Comparison of ENCODE assay signal across 11 mouse cellular contexts in genomic region chr7:99224225-99224624, GRCm38 (mm10). TPM values are rescaled to one million over a fixed set of nuclear protein-coding genes. Genes with fewer than 3 reads are reported as not detected.
DNase-seq lines count a peak whose midpoint lies in the region; ATAC-seq and TF ChIP-seq lines count a peak whose summit lies in the region.
"Had no signal": no experiment of that assay in that cellular context is flagged by ENCODE, and none has a peak within 500 bp of the region (broad histone marks: within the 10 kb centered on the region; RNA-seq: fewer than 3 reads in every experiment).

No protein-coding gene starts in this region.

- TF ChIP-seq POLR2A in liver, adult 2 months (IDR thresholded peaks at IDR 0.05; ENCODE audit: extremely low read depth, insufficient read depth, low read length): no peak

- peak overlapping the region; percentile 53 for H3K9ac ChIP-seq in liver, adult 2 months (ENCODE audit: low read depth, low read length)
- H3K9ac ChIP-seq in liver, embryonic 13.5 days: no peak overlapping the region
- H3K9ac ChIP-seq: heart, embryonic 12.5 days had no signal

- H3K4me3 ChIP-seq in liver, adult 2 months (ENCODE audit: insufficient read depth, low read depth, low read length): no peak overlapping the region
- no peak overlapping the region for H3K4me3 ChIP-seq in embryonic facial prominence, embryonic 10.5 days
- no peak overlapping the region for H3K4me3 ChIP-seq in liver, embryonic 13.5 days (replicated peaks)
- H3K4me3 ChIP-seq: heart, embryonic 12.5 days had no signal

- peak; percentile 64 for TF ChIP-seq CTCF in liver, adult 2 months (IDR thresholded peaks at IDR 0.05; ENCODE audit: low read depth, low read length)

- peak; percentile 55 for DNase-seq in liver, adult 2 months (ENCODE audit: extremely low read depth, low read depth, low spot score)
- DNase-seq in liver: no peak
- DNase-seq in NIH3T3 (ENCODE audit: low read depth): peak; percentile 22
- DNase-seq in embryonic facial prominence, embryonic 10.5 days (ENCODE audit: low spot score): no peak
- no peak for DNase-seq in liver, embryonic 13.5 days
- no peak for DNase-seq in urinary bladder, adult 2 months (ENCODE audit: low spot score)
- DNase-seq in spleen, postnatal 36 days (ENCODE audit: low spot score in 2 of 2): no peak

- 28% methylated on average over 7 of the region's 7 CpGs for WGBS in liver, adult 2 months
- WGBS in embryonic facial prominence, embryonic 10.5 days: 68% methylated on average over 7 of the region's 7 CpGs
- WGBS in liver, embryonic 13.5 days (ENCODE audit: insufficient replicate concordance): 52% methylated on average over 7 of the region's 7 CpGs

- no peaks in the 10 kb centered on the region for H3K79me2 ChIP-seq in liver, adult 2 months (ENCODE audit: control insufficient read depth, insufficient read depth, low read length)

- H3K27me3 ChIP-seq in liver, adult 2 months (ENCODE audit: control insufficient read depth, insufficient read depth, low read length): no peaks in the 10 kb centered on the region
- no peaks in the 10 kb centered on the region for H3K27me3 ChIP-seq in embryonic facial prominence, embryonic 10.5 days (replicated peaks; ENCODE audit: low read depth, poor library complexity, severe bottlenecking)
- H3K27me3 ChIP-seq in liver, embryonic 13.5 days: 0 out of 2 replicates have a peak, but pooled peaks cover 5% of the 10 kb centered on the region
- H3K27me3 ChIP-seq: heart, embryonic 12.5 days had no signal

- no peaks in the 10 kb centered on the region for H3K9me3 ChIP-seq in embryonic facial prominence, embryonic 10.5 days
- H3K9me3 ChIP-seq in liver, embryonic 13.5 days (replicated peaks): no peaks in the 10 kb centered on the region
- H3K9me3 ChIP-seq: heart, embryonic 12.5 days had no signal

- no peak overlapping the region for H3K4me2 ChIP-seq in liver, embryonic 13.5 days
- H3K4me2 ChIP-seq: heart, embryonic 12.5 days had no signal

- no peak for ATAC-seq in liver, embryonic 13.5 days (ENCODE audit: low read depth)
- ATAC-seq in inflammation-experienced regulatory T-cells, adult 6 months: no peak
- ATAC-seq: activated CD4-positive, CD25-positive, alpha-beta regulatory T cell, adult 4 months had no signal

- peak overlapping the region; percentile 94 for H3K27ac ChIP-seq in liver, adult 2 months (replicated peaks; ENCODE audit: insufficient read depth, low read depth, low read length)
- peak overlapping the region; percentile 37; the same call in 1 of the 2 replicates for H3K27ac ChIP-seq in embryonic facial prominence, embryonic 10.5 days (replicated peaks)
- H3K27ac ChIP-seq in liver, embryonic 13.5 days: peak overlapping the region; percentile 71; the same call in 1 of the 2 replicates

- no peaks in the 10 kb centered on the region for H3K36me3 ChIP-seq in liver, adult 2 months (ENCODE audit: control insufficient read depth, insufficient read depth, low read length)
- peaks cover 59% of the 10 kb centered on the region for H3K36me3 ChIP-seq in embryonic facial prominence, embryonic 10.5 days (replicated peaks)
- H3K36me3 ChIP-seq in liver, embryonic 13.5 days: peaks cover 7% of the 10 kb centered on the region; the same call in 1 of the 2 replicates
- H3K36me3 ChIP-seq: heart, embryonic 12.5 days had no signal

- peaks cover 33% of the 10 kb centered on the region for H3K4me1 ChIP-seq in liver, adult 2 months (ENCODE audit: control insufficient read depth, insufficient read depth, low read length)
- peaks cover 10% of the 10 kb centered on the region; the same call in 1 of the 2 replicates for H3K4me1 ChIP-seq in embryonic facial prominence, embryonic 10.5 days
- peaks cover 27% of the 10 kb centered on the region for H3K4me1 ChIP-seq in liver, embryonic 13.5 days (replicated peaks)

RNA-seq across cellular contexts. Expression of gene Mogat2, which starts 14.2 kb away (rescaled TPM):
- 0.20 and 0.74 TPM in 2 replicates for total RNA-seq in liver, adult 2 months (2014; rRNA removed)
- 0.22 and 0.34 TPM in 2 replicates for polyA plus RNA-seq in liver, adult 2 months (2012; rRNA removed)
- polyA plus RNA-seq in embryonic facial prominence, embryonic 10.5 days (2016; fragmentation: Nextera tagmentation; extraction: Ambion mirVana): 38.5 and 46.1 TPM in 2 replicates
- 35.9 and 37.5 TPM in 2 replicates for polyA plus RNA-seq in liver, embryonic 13.5 days (2015; fragmentation: Nextera tagmentation; extraction: Ambion mirVana)
- polyA plus RNA-seq in inflammation-experienced regulatory T-cells, adult 6 months (2017; shearing (Covaris generic)): not detected
- 1.0 and 1.3 TPM in 2 replicates for polyA plus RNA-seq in urinary bladder, adult 2 months (2012; rRNA removed)
- total RNA-seq: layer of hippocampus, adult 8-10 months had no signal
- polyA plus RNA-seq: activated CD4-positive, CD25-positive, alpha-beta regulatory T cell, adult 4 months had no signal

RNA-seq across cellular contexts. Expression of gene Dgat2, which starts 41.7 kb away (rescaled TPM):
- total RNA-seq in liver, adult 2 months (2014; rRNA removed): 464 and 499 TPM in 2 replicates
- 610 and 703 TPM in 2 replicates for polyA plus RNA-seq in liver, adult 2 months (2012; rRNA removed)
- polyA plus RNA-seq in embryonic facial prominence, embryonic 10.5 days (2016; fragmentation: Nextera tagmentation; extraction: Ambion mirVana): 16.4 and 16.6 TPM in 2 replicates
- polyA plus RNA-seq in liver, embryonic 13.5 days (2015; fragmentation: Nextera tagmentation; extraction: Ambion mirVana): 71.1 and 73.4 TPM in 2 replicates
- 1 to 10 TPM in 1 of 3 experiments, under 1 TPM in 2; 0.54 to 1.8 (median 0.91) TPM for polyA plus RNA-seq in inflammation-experienced regulatory T-cells, adult 6 months (2017; shearing (Covaris generic))
- polyA plus RNA-seq in urinary bladder, adult 2 months (2012; rRNA removed): 82.3 and 95.8 TPM in 2 replicates

RNA-seq across cellular contexts. Expression of gene Map6, which starts 43.0 kb away (rescaled TPM):
- total RNA-seq in liver, adult 2 months (2014; rRNA removed): not detected in 2 replicates
- 0.04 TPM in 1 of 2 replicates, not detected in the other for polyA plus RNA-seq in liver, adult 2 months (2012; rRNA removed)
- 10.2 and 13.4 TPM in 2 replicates for polyA plus RNA-seq in embryonic facial prominence, embryonic 10.5 days (2016; fragmentation: Nextera tagmentation; extraction: Ambion mirVana)
- polyA plus RNA-seq in liver, embryonic 13.5 days (2015; fragmentation: Nextera tagmentation; extraction: Ambion mirVana): 0.10 TPM in 2 replicates
- 1 to 10 TPM; 3.1 to 5.6 (median 3.2) TPM for polyA plus RNA-seq in inflammation-experienced regulatory T-cells, adult 6 months (2017; shearing (Covaris generic))
- polyA plus RNA-seq in urinary bladder, adult 2 months (2012; rRNA removed): 13.1 and 16.0 TPM in 2 replicates

Comparison
In these comparisons a context has a peak if more than half of its experiments do, and no peak if none do; other contexts are left out.
1. DNase-seq: peak in liver, adult 2 months (single experiment) and NIH3T3 (single experiment); none in liver (single experiment), embryonic facial prominence, embryonic 10.5 days (single experiment), liver, embryonic 13.5 days (single experiment), urinary bladder, adult 2 months (single experiment) and spleen, postnatal 36 days (0 of 2).
2. RNA of gene Mogat2, which starts 14.2 kb away (polyA plus RNA-seq): 38.5 to 46.1 TPM in embryonic facial prominence, embryonic 10.5 days and 35.9 to 37.5 TPM in liver, embryonic 13.5 days; 1.0 to 1.3 TPM in urinary bladder, adult 2 months, 0.22 to 0.34 TPM in liver, adult 2 months and not detected in inflammation-experienced regulatory T-cells, adult 6 months; every median in the first group is over 10 times any median in the second.
3. H3K27ac ChIP-seq: peak in every context shown above with its lines; median percentile 94 in liver, adult 2 months; 71 in liver, embryonic 13.5 days; 37 in embryonic facial prominence, embryonic 10.5 days.